Mouse (Mus musculus): ENCODE measurements around the gene Nalcn. TPM values are rescaled to one million over a fixed set of nuclear protein-coding genes. Genes with fewer than 3 reads are reported as not detected.

Nalcn gene
- total and polyA plus RNA-seq, 3 experiments, result not detected

DNA sequence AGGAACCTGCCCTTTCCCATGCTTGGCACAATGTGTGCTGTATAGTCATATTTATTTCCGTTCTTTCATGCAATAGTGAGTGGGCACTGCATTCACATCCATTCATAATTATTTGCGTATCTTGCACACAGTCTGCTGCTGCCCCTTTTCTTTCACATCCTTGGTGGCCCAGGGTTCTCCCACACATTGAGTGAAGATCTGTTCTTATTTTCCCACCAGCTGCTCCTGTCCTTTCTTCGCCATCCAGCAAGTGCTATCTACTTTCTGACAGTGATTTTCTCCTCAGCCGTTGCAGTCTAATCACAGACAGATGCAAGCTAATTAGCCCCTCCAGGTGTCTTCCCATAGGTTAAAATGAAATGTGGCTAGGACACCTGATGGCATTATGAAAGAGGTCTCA lies 72.0 kb downstream of the Nalcn start:
- TF ChIP-seq MAFK (IDR thresholded peaks at IDR 0.05; ENCODE audit: insufficient replicate concordance, low read length), result no peak
- TF ChIP-seq ZMIZ1 (IDR thresholded peaks at IDR 0.05; ENCODE audit: low read depth, low read length), result no peak
- no peak for TF ChIP-seq MEF2A (IDR thresholded peaks at IDR 0.05; ENCODE audit: borderline replicate concordance, low read depth, low read length)
- TF ChIP-seq RCOR1 (conservative IDR thresholded peaks at IDR 0.05; ENCODE audit: low read depth, low read length), result no peak
- no peak for TF ChIP-seq CTCF (conservative IDR thresholded peaks at IDR 0.05 in 1 of 2, IDR thresholded peaks at IDR 0.05 in 1 of 2; ENCODE audit: low read depth in 2 of 2, low read length in 2 of 2)
- TF ChIP-seq HCFC1 (IDR thresholded peaks at IDR 0.05; ENCODE audit: low read depth, low read length), result no peak
- TF ChIP-seq TBP (conservative IDR thresholded peaks at IDR 0.05; ENCODE audit: low read depth, low read length), result no peak
- no peak for TF ChIP-seq USF2 (conservative IDR thresholded peaks at IDR 0.05; ENCODE audit: low read depth, low read length)
- TF ChIP-seq ZC3H11A (IDR thresholded peaks at IDR 0.05; ENCODE audit: low read depth, low read length), result no peak
- TF ChIP-seq MAZ (IDR thresholded peaks at IDR 0.05; ENCODE audit: low read depth, low read length), result no peak
- no peak for TF ChIP-seq MYC (IDR thresholded peaks at IDR 0.05; ENCODE audit: low read depth, low read length)
- no peak for TF ChIP-seq EP300 (IDR thresholded peaks at IDR 0.05; ENCODE audit: low read length)
- TF ChIP-seq NELFE (IDR thresholded peaks at IDR 0.05; ENCODE audit: low read depth, low read length), result no peak
- no peak for TF ChIP-seq E2F4 (IDR thresholded peaks at IDR 0.05; ENCODE audit: insufficient replicate concordance, low read depth, low read length)
- no peak for TF ChIP-seq CHD1 (IDR thresholded peaks at IDR 0.05; ENCODE audit: low read depth, low read length)
- no peak for TF ChIP-seq JUN (IDR thresholded peaks at IDR 0.05; ENCODE audit: insufficient read depth, low read depth, low read length)
- in situ Hi-C loops (cut with MboI; ENCODE audit: low pct_ligation_motif_present, low pct_unique_long_range_greater_than_20kb, low sequenced_read_pairs), result no loop called here
- dilution Hi-C loops (cut with MboI; ENCODE audit: extremely low pct_ligation_motif_present, extremely low pct_unique_long_range_greater_than_20kb, low sequenced_read_pairs), result no loop called here

DNA sequence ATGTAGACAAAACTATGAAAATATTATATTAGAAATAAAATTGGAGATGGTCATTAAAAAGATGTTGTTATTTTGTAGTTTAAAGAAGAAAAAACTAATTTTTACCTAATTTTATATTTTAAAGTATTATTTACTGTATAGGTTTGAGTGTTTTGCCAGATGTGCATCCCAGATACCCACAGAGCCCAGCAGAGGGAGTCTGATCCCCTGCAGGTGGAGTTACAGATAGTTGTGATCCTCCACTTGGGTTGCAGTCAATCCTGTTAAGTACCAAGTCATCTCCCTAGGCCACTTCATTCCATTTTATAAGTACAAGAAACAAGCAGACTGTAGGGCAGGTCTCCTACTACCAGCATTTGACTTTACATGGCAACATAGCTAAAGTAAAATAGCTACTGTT lies 84.6 kb downstream of the Nalcn start:
- Histone ChIP-seq H3K9me3 (replicated peaks; ENCODE audit: low read length) (no peaks in the 10 kb centered on the region), H3K9ac (ENCODE audit: insufficient read depth, low read depth) (no peak overlapping the region), H3K4me2 (ENCODE audit: insufficient read depth, low read depth, poor library complexity, severe bottlenecking) (no peak overlapping the region), H3K4me3 (replicated peaks in 1 of 3; ENCODE audit: low read depth in 2 of 3, low read length in 2 of 3, poor library complexity in 1 of 3) (no peak overlapping the region), H3K4me1 (ENCODE audit: control insufficient read depth in 1 of 2, insufficient read depth in 2 of 2) (no peaks in the 10 kb centered on the region), H3K36me3 (replicated peaks in 1 of 2; ENCODE audit: control insufficient read depth in 1 of 2, insufficient read depth in 1 of 2, low read length in 1 of 2) (no peaks in the 10 kb centered on the region), H3K27ac (ENCODE audit: insufficient read depth, low read depth) (no peak overlapping the region), H3K27me3 (replicated peaks) (no peaks in the 10 kb centered on the region), H3K79me2 (replicated peaks; ENCODE audit: control insufficient read depth, extremely low read depth, insufficient read depth, poor library complexity, severe bottlenecking) (no peaks in the 10 kb centered on the region)
- DNase-seq (ENCODE audit: extremely low read depth), result peak; percentile 40
- in situ Hi-C loops (cut with MboI; ENCODE audit: low pct_ligation_motif_present, low pct_unique_long_range_greater_than_20kb, low sequenced_read_pairs), result no loop called here
- TF ChIP-seq NRF1 (IDR thresholded peaks at IDR 0.05; ENCODE audit: low read depth, low read length), result no peak
- TF ChIP-seq CTCF (conservative IDR thresholded peaks at IDR 0.05 in 1 of 2, IDR thresholded peaks at IDR 0.05 in 1 of 2; ENCODE audit: low read depth in 2 of 2, low read length in 2 of 2), result peak; percentile 28 to 43; a peak in 3 of 4 replicates
- TF ChIP-seq ZKSCAN1 (IDR thresholded peaks at IDR 0.05; ENCODE audit: borderline replicate concordance, low read depth, low read length), result no peak
- peak; percentile 22; the same call in 1 of the 2 replicates for TF ChIP-seq SMC3 (IDR thresholded peaks at IDR 0.05; ENCODE audit: low read depth, low read length)
- peak; percentile 37 for TF ChIP-seq RAD21 (IDR thresholded peaks at IDR 0.05; ENCODE audit: low read depth, low read length)
- dilution Hi-C loops (cut with MboI; ENCODE audit: extremely low pct_ligation_motif_present, extremely low pct_unique_long_range_greater_than_20kb, low sequenced_read_pairs), result no loop called here

More for the DNA sequence above, 72.0 kb downstream of the Nalcn start:
- H3K4me2 ChIP-seq (ENCODE audit: insufficient read depth, low read depth, poor library complexity, severe bottlenecking), result no peak overlapping the region
- H3K4me1 ChIP-seq (ENCODE audit: control insufficient read depth in 1 of 2, insufficient read depth in 2 of 2), result peaks cover 0 to 17% of the 10 kb centered on the region in 2 experiments; a peak in 2 of 4 replicates
- H3K27me3 ChIP-seq (replicated peaks), result no peaks in the 10 kb centered on the region
- no peak overlapping the region for H3K9ac ChIP-seq (ENCODE audit: insufficient read depth, low read depth)
- H3K79me2 ChIP-seq (replicated peaks; ENCODE audit: control insufficient read depth, extremely low read depth, insufficient read depth, poor library complexity, severe bottlenecking), result no peaks in the 10 kb centered on the region
- no peak for DNase-seq (ENCODE audit: extremely low read depth)
- no peak overlapping the region for H3K4me3 ChIP-seq (replicated peaks in 1 of 3; ENCODE audit: low read depth in 2 of 3, low read length in 2 of 3, poor library complexity in 1 of 3)
- no peak overlapping the region for H3K27ac ChIP-seq (ENCODE audit: insufficient read depth, low read depth)
- no peaks in the 10 kb centered on the region for H3K36me3 ChIP-seq (replicated peaks in 1 of 2; ENCODE audit: control insufficient read depth in 1 of 2, insufficient read depth in 1 of 2, low read length in 1 of 2)
- H3K9me3 ChIP-seq (replicated peaks; ENCODE audit: low read length), result no peaks in the 10 kb centered on the region
